Mouse (Mus musculus) lung, embryonic 16.5 days (tissue): Measurements from ENCODE around the gene Glis3. TPM values are rescaled to one million over a fixed set of nuclear protein-coding genes. Genes with fewer than 3 reads are reported as not detected.

Experiments
- ATAC-seq: fragments of 200-750 bp; cut with Nextera tagmentation; 2 replicates; pipeline ENCODE4 v1.8.0; 2017; ENCODE audit warnings: low read depth, mild to moderate bottlenecking, moderate library complexity
- H3K27ac ChIP-seq: fragments of 300-500 bp; sonication (generic); 2 replicates; pipeline ENCODE4 v1.5.1; 2014; ENCODE audit warnings: mild to moderate bottlenecking, control low read depth, low read length
- H3K27me3 ChIP-seq: fragments of 300-500 bp; sonication (generic); 2 replicates; pipeline ENCODE4 v1.6.1; 2014; ENCODE audit warnings: low read depth, low read length, mixed read lengths; ENCODE audit not compliant: control insufficient read depth, insufficient read depth
- H3K36me3 ChIP-seq: fragments of 300-500 bp; sonication (generic); 2 replicates; pipeline ENCODE4 v1.6.1; 2014; ENCODE audit warnings: low read length; ENCODE audit not compliant: control insufficient read depth, insufficient read depth
- H3K4me1 ChIP-seq: fragments of 300-500 bp; sonication (generic); replicated peaks from 2 replicates; pipeline ENCODE4 v1.6.1; 2014; ENCODE audit warnings: low read length, mixed read lengths; ENCODE audit not compliant: control insufficient read depth, insufficient read depth
- H3K4me2 ChIP-seq: fragments of 300-500 bp; sonication (generic); 2 replicates; pipeline ENCODE4 v1.6.1; 2014; ENCODE audit warnings: low read depth, low read length, control low read depth
- H3K4me3 ChIP-seq: fragments of 300-500 bp; sonication (generic); 2 replicates; pipeline ENCODE4 v1.5.1; 2014; ENCODE audit warnings: mild to moderate bottlenecking, low read length, control low read depth
- H3K9ac ChIP-seq: fragments of 300-500 bp; sonication (generic); 2 replicates; pipeline ENCODE4 v1.6.1; 2014; ENCODE audit warnings: low read length, control low read depth
- H3K9me3 ChIP-seq: fragments of 300-500 bp; sonication (generic); 2 replicates; pipeline ENCODE4 v1.6.1; 2016; ENCODE audit warnings: low read length; ENCODE audit not compliant: control insufficient read depth
- WGBS: fragments of 180-500 bp; shearing (Covaris S2); extraction: QIAGEN DNeasy Blood & Tissue Kit; methylation state at CpG from one replicate; pipeline ENCODE4 v1.1.7; 2014; 5-methylcytosine and 5-hydroxymethylcytosine counted together
- polyA plus RNA-seq: library from polyadenylated mRNA; unstranded; fragments of >200 nt; fragmentation: Nextera tagmentation; extraction: Ambion mirVana; gene quantifications from 2 replicates; pipeline ENCODE4 v1.2.1, GENCODE M21; 2015

Glis3 gene
- polyA plus RNA-seq, 1 experiment from 2014 or later = 3.3 TPM

- 80% methylated on average over 2 of the region's 2 CpGs for WGBS
- no peaks in the 10 kb centered on the region; the same call in 1 of the 2 replicates for H3K27me3 ChIP-seq
Observed at GRCm38 (mm10) chr19:28274501-28274900, 405.4 kb downstream of the Glis3 start.

GRCm38 (mm10) chr19:28273946-28274345 is 405.9 kb downstream of the Glis3 start:
- Histone ChIP-seq H3K4me1 (no peaks in the 10 kb centered on the region), H3K9ac (no peak overlapping the region), H3K4me3 (no peak overlapping the region), H3K27ac (no peak overlapping the region), H3K27me3 (no peaks in the 10 kb centered on the region; the same call in 1 of the 2 replicates), H3K4me2 (no peak overlapping the region), H3K9me3 (no peaks in the 10 kb centered on the region), H3K36me3 (no peaks in the 10 kb centered on the region)
- ATAC-seq = no peak
- 81% methylated on average over 4 of the region's 4 CpGs for WGBS

More at GRCm38 (mm10) chr19:28274501-28274900, 405.4 kb downstream of the Glis3 start:
- no peaks in the 10 kb centered on the region for H3K4me1 ChIP-seq
- no peak overlapping the region for H3K9ac ChIP-seq
- H3K27ac ChIP-seq = no peak overlapping the region
- H3K4me2 ChIP-seq = no peak overlapping the region
- H3K4me3 ChIP-seq = no peak overlapping the region
- no peaks in the 10 kb centered on the region for H3K36me3 ChIP-seq
- no peak for ATAC-seq
- no peaks in the 10 kb centered on the region for H3K9me3 ChIP-seq

GRCm38 (mm10) chr19:28266850-28267249 is 413.0 kb downstream of the Glis3 start:
- ATAC-seq = no peak
- Histone ChIP-seq H3K4me1 (no peaks in the 10 kb centered on the region), H3K9me3 (no peaks in the 10 kb centered on the region), H3K4me2 (no peak overlapping the region), H3K27ac (no peak overlapping the region), H3K4me3 (no peak overlapping the region), H3K27me3 (no peaks in the 10 kb centered on the region), H3K9ac (no peak overlapping the region), H3K36me3 (no peaks in the 10 kb centered on the region)
- 62% methylated on average over 8 of the region's 8 CpGs for WGBS

GRCm38 (mm10) chr19:28265776-28266175 is 414.1 kb downstream of the Glis3 start:
- WGBS = 90% methylated on average over 2 of the region's 2 CpGs

GRCm38 (mm10) chr19:28258907-28259675 is 420.8 kb downstream of the Glis3 start:
- 85% methylated on average over 18 of the region's 18 CpGs for WGBS
- H3K27ac ChIP-seq = no peak overlapping the region
- no peaks in the 10 kb centered on the region for H3K27me3 ChIP-seq
- H3K4me1 ChIP-seq = no peaks in the 10 kb centered on the region
- no peak overlapping the region for H3K4me3 ChIP-seq
- no peak overlapping the region for H3K4me2 ChIP-seq
- no peaks in the 10 kb centered on the region for H3K36me3 ChIP-seq
- no peaks in the 10 kb centered on the region for H3K9me3 ChIP-seq
- H3K9ac ChIP-seq = no peak overlapping the region
- ATAC-seq = no peak

More at GRCm38 (mm10) chr19:28265776-28266175, 414.1 kb downstream of the Glis3 start:
- no peak overlapping the region for H3K9ac ChIP-seq
- H3K4me2 ChIP-seq = no peak overlapping the region
- no peak overlapping the region for H3K4me3 ChIP-seq
- H3K36me3 ChIP-seq = no peaks in the 10 kb centered on the region
- no peaks in the 10 kb centered on the region for H3K27me3 ChIP-seq
- no peak overlapping the region for H3K27ac ChIP-seq
- no peaks in the 10 kb centered on the region for H3K4me1 ChIP-seq
- no peaks in the 10 kb centered on the region for H3K9me3 ChIP-seq
- no peak for ATAC-seq

GRCm38 (mm10) chr19:28258480-28258879 is 421.4 kb downstream of the Glis3 start:
- no peak for ATAC-seq
- Histone ChIP-seq H3K27me3 (no peaks in the 10 kb centered on the region), H3K36me3 (no peaks in the 10 kb centered on the region), H3K9ac (no peak overlapping the region), H3K27ac (no peak overlapping the region), H3K9me3 (no peaks in the 10 kb centered on the region), H3K4me1 (no peaks in the 10 kb centered on the region), H3K4me2 (no peak overlapping the region), H3K4me3 (no peak overlapping the region)
- 71% methylated on average over 3 of the region's 3 CpGs for WGBS

- Histone ChIP-seq H3K27me3 (no peaks in the 10 kb centered on the region), H3K4me1 (no peaks in the 10 kb centered on the region), H3K9me3 (no peaks in the 10 kb centered on the region), H3K4me3 (no peak overlapping the region), H3K9ac (no peak overlapping the region), H3K27ac (no peak overlapping the region), H3K4me2 (no peak overlapping the region), H3K36me3 (no peaks in the 10 kb centered on the region)
- no peak for ATAC-seq
- 85% methylated on average over 7 of the region's 7 CpGs for WGBS
Observed at GRCm38 (mm10) chr19:28247345-28247744, 432.5 kb downstream of the Glis3 start.

GRCm38 (mm10) chr19:28246186-28246585 is 433.7 kb downstream of the Glis3 start:
- Histone ChIP-seq H3K9me3 (no peaks in the 10 kb centered on the region), H3K36me3 (no peaks in the 10 kb centered on the region), H3K4me3 (no peak overlapping the region), H3K27ac (no peak overlapping the region), H3K4me2 (no peak overlapping the region), H3K27me3 (no peaks in the 10 kb centered on the region), H3K4me1 (no peaks in the 10 kb centered on the region), H3K9ac (no peak overlapping the region)
- 83% methylated on average over 5 of the region's 5 CpGs for WGBS
- no peak for ATAC-seq

- ATAC-seq = no peak
- no peaks in the 10 kb centered on the region for H3K9me3 ChIP-seq
- no peak overlapping the region for H3K4me3 ChIP-seq
- 74% methylated on average over 4 of the region's 4 CpGs for WGBS
- no peak overlapping the region for H3K9ac ChIP-seq
- no peak overlapping the region for H3K4me2 ChIP-seq
- H3K27ac ChIP-seq = no peak overlapping the region
- H3K4me1 ChIP-seq = no peaks in the 10 kb centered on the region
- H3K27me3 ChIP-seq = no peaks in the 10 kb centered on the region
- no peaks in the 10 kb centered on the region for H3K36me3 ChIP-seq
Observed at GRCm38 (mm10) chr19:28238073-28238472, 441.8 kb downstream of the Glis3 start.
